Mouse (Mus musculus) large intestine, adult 2 months (tissue): Measurements from ENCODE around the gene Lrrc8c. TPM values are rescaled to one million over a fixed set of nuclear protein-coding genes. Genes with fewer than 3 reads are reported as not detected.

Source experiments
- DNase-seq: peaks from one replicate; pipeline ENCODE4 v3.0.0-alpha.2; 2012; ENCODE audit warnings: low read depth, low spot score
- WGBS: fragments of 180-500 bp; shearing (Covaris S2); methylation state at CpG from one replicate; pipeline ENCODE4 v1.1.7; 2018; 5-methylcytosine and 5-hydroxymethylcytosine counted together
- polyA plus RNA-seq: library from polyadenylated mRNA; depleted of rRNA; stranded (reverse); fragments of >200 nt; gene quantifications from 2 replicates; pipeline ENCODE4 v1.2.3, GENCODE M21; 2012

The Lrrc8c gene
- polyA plus RNA-seq, 1 experiment: 3.8 TPM

DNA sequence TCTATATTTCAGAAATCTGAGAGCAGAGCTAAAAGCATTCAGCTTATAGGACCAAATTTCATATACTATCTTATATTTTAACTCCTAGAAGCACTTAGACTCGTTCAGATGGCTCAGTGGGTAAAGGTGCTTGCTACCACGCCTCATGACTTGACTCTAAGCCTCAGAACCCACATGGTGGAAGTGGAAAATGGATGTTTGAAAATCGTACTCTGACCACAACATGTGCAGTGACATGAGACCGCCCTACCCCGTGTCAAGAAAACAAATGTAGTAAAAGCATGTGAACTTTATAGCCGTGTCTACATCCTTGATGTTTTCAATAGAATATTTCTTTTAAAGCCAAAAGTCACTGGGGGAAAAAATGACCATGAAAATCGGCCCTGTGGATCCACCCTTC lies 21.9 kb downstream of the Lrrc8c start:
- no peak for DNase-seq
- WGBS: 75% methylated on average over 7 of the region's 7 CpGs

DNA sequence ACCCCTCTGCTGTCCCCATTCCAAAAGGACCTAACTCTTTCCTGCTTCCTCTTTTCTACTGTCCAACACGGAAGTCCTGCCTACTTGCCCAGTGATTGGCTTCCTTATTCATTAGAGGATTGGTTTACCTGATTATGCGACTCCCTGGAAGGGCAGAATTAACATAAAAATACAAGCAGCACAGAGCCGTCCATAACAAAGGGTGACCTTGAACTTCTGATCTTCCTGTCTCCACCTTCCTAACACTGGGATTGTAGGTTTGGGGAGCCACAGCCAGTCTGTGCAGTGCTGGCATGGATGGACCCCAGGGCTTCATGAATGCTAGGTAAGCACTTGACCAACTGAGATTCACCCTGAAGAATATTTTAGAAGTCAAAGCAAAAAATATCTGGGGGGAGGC lies 25.9 kb downstream of the Lrrc8c start:
- DNase-seq: no peak
- 59% methylated on average over 3 of the region's 3 CpGs for WGBS

DNA sequence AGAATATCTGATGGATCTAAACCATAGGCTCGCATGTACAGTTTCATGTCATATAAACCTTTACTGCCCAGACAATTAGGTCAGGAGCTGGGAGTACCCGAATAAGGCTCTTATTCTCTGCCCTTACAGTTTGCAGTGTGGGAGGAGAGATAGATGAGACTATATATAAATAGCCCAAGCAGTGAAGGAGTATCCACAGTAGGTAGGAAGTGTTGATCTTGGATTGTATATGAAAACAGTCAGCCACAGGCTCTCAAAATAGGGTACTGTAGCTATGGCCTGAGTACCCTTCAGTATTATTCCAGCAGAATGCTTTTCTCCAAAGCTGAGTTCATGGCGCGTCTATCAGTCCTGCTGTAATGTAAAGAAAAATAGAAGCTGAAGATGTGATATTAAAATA lies 27.9 kb downstream of the Lrrc8c start:
- DNase-seq: no peak
- 81% methylated on average over 4 of the region's 4 CpGs for WGBS

DNA sequence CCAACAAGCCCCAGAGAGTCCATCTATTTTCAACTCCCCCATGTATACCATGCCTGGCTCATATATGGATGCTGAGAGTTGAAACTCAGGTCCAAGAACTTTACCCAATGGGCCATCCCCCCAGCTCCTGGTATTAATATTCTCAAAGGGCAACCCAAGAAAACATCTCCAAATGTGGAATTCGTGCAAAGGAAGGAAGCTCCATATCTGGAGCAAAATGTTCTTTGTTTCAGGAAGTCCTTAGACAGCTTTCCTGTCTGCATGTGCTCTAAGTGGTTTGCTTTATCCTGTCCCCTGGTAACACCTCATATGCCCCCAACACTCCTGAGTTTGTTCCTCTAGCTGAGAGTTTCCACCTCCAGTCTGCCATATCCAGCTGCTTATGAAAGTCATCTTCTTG lies 32.6 kb downstream of the Lrrc8c start:
- no peak for DNase-seq
- 77% methylated on average over 1 of the region's 1 CpGs for WGBS

DNA sequence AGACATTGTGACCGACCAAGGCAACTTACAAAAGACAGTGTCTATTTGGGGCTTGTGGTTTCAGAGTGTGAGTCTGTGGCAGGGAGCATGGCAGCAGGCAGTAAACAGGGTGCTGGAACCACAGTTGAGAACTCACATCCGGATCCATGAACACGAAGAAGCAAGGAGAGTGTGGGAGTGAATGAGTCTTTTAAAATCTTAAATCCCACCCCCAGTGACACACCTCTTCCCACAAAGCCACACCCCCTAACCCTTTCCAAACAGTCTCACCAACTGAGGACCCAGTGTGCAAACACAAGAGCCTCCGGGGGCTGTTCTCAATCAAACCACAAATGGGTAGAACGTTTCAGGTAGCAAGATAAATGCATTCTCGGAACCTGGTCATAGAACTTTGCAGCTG lies 37.1 kb downstream of the Lrrc8c start:
- DNase-seq: no peak
- WGBS: 75% methylated on average over 6 of the region's 6 CpGs

DNA sequence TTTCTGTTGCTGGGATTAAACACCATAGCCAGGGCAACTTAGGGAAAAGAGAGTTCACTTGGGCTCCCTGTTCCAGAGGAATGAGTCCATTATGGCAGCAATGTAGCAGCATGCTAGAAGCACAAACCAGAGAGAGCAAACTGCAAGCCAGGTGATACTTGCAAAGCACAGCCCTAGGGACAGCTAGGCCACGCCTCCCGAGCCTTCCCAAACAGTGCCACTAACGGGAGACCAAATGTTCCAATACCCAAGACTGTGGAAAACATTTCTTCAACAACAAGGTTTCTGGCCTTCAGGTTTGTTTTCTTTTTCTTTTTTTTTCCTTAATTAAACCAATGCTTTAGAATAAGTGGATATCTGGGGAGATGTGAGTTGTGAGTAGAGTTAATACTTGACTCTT lies 38.2 kb downstream of the Lrrc8c start:
- 97% methylated on average over 3 of the region's 3 CpGs for WGBS
- DNase-seq: no peak

DNA sequence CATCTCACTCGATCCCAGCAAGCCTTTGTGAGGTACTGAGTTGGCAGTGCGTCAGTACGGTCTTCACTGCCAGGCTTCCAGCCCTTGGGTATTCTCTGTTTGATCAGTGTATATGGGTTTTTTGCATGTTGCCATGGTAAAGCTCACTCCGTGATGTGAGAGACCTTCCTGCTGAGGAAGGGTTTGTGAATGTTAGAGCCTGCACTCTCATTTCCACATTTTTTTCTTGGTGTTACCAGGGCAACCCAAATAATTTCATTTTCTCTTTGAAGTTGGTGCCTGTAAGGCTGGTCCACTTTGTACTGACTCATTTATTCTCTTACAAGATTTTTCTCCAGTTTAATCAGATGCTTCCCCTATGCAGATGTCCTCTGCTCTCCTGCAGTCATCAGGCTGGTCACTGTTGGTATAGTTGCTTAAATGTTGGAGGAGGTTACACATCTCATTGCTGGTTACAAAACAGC lies 38.6 kb downstream of the Lrrc8c start:
- DNase-seq: no peak
- 72% methylated on average over 4 of the region's 4 CpGs for WGBS

DNA sequence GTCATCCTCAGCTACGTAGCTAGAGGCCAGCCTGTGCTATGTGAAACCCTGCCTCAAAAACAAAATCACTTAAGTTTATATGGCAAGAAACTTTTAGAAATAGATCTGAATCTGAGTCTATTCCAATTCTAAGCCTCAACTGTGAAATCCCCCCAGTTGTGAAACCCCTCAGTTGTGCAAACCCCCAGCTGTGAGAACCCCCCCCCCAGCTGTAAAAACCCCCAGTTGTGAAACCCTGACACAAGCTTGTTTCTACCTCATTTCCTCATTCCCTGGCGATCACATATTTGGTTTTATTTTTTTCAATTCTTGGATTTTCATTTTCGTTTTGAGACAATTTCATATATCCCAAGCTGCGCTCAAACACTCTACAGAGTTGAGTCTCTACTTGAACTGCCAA lies 39.3 kb downstream of the Lrrc8c start:
- DNase-seq: no peak
- 82% methylated on average over 4 of the region's 4 CpGs for WGBS

DNA sequence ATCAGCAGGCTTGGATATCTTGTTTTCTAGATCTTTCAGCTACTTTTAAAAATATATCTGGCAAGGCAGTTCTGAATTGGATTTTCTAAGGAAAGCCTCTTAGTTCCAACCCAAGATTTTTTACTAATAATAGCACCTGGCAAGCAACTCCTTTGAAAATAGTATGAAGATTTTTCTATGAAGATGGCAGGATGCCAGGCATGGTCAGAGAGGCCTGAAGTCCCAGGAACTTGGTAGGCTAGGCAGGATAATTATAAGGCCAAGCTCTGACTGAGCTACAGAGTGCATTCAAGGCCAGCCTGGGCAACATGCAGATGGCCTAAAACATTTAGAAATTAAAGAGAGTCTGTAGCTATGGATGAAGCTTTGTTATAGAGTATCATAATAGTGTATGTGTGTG lies 42.7 kb downstream of the Lrrc8c start:
- no peak for DNase-seq

DNA sequence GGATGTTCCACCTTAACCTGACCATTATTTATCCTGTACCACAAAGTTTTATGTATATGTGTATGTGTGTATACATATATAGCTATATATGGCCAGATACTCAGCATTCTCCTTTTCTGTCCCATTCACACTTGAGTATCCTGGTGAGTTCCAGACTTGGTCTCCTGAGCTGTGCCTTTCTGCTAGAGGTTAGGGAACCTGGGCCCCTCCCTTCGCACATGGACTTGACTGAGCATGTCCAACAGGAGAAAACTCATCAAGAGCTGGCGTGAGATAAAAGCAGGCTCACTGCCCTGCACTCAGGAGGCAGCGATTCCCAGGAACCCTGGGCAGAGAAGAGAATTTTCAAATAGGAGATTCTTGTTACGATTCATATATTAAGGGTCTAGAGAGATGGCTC lies 45.6 kb downstream of the Lrrc8c start:
- 84% methylated on average over 4 of the region's 4 CpGs for WGBS
- no peak for DNase-seq

DNA sequence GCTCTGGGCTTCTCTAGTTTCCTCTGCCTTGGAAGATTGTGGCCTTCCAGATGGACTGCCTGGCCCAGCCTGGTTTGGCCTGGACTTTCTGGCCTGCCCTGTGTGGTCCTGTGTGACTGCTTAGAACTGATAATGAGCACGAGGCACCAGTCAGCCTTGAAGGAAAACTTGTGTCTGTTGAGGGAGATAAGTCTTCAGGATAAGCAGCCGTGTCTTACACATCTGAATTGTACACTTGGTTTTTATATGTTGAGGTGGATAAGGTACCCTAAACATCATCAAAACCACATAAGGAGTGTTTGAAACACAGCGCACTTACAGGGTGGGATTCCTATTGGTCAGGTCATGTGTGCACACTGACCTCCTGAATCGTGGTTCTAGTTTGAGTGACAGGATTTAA lies 46.6 kb downstream of the Lrrc8c start:
- 82% methylated on average over 4 of the region's 4 CpGs for WGBS
- no peak for DNase-seq

DNA sequence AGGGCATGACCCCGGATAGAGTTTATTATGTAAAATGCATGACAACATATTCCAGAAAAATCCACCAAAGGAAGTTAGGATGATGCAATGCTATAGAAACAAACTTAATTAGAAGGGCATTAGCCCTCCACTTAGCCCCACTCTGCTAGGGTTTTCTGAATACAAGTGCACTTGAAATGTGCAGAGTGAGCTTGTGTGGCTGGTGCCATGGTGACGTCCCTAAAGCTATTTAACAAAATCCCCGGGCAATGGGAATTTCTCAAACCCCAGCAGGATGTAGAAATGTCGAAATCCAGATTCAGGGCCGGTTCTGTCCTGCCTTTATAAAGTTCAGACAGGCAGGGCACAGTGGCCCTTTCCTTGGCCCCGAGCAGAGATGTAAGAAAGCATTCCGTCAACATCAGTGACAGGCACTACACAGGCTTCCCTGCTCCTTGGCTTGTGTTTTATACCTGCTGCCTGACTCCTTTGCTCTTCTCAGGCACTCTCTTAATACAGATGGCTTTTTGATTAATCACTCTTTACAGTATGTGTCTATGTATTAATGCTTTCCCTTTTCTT lies 47.7 kb downstream of the Lrrc8c start:
- 82% methylated on average over 7 of the region's 7 CpGs for WGBS
- DNase-seq: no peak

DNA sequence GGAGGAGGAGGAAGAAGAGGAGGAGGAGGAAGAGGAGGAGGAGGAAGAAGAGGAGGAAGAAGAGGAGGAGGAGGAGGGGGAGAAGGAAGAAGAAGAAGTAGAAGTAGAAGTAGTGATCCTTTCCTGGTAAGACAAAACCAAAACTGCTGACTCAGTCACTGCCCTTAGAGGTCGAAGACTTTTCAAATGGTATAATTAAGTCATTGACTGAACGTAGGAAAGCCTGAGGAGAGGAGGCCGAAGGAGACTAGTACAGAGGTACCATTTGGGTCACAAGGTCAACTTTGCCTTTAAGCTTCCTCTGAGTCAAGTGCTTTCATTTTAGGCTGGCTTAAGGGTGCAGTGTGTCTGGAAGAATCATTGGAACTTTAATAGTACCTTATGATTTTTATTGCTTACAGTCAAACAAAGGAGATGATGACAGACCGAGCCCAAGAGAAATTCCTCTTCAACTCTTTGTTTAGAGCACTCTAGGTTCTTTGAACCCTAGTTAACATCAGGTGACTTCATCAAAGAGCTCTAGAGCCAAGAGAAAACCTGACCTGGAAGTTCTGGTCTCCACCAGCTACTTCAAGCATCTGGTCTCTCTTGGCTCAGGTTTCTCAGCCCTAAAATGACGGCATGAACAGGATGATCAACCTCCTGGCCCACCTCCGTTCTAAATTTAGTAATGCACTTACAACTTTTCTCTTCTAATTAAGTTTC lies 49.0 kb downstream of the Lrrc8c start:
- DNase-seq: peak; percentile 13
- 29% methylated on average over 6 of the region's 6 CpGs for WGBS

DNA sequence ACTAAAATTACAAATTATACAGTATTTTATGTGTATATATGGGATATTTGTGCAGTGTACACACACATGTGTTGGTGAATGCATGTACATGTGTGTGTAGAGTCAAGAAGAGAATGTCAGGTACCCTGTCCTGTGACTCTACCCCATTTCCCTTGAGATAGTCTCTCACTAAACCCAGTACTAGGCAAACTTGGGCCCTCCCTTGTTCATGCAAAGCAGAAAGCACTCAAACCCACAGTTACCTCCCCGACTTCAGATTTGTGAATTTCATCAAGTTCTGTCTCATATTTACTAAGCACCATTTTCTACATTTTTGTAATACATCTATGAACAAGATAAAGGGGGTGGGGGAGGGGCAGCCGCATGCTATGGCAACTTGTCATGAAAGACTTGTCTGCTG lies 50.0 kb downstream of the Lrrc8c start:
- DNase-seq: no peak
- WGBS: 94% methylated on average over 2 of the region's 2 CpGs

DNA sequence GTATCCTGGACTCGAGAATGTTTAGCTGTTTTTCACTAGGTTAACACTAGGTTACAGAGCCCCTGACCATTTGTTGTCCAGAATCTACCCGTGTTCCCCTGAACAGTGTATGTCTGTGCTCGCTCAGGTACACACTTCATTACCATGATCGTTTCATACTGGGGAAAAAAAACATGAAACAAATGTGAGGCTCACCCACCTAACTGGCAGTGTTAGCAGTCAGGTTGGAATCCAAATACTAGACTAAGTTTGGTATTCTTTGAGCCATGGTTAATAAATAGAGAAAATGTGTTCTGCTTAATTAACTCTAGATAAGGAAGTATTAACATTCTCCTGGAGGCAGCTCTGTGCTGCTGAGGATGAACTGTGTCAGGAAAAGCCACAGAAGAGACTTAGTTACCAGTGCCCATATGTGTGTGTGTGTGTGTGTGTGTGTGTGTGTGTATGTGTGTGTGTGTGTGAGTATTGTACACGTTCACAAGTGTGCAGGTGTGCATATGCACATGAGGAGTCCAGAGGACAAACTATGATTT lies 53.0 kb downstream of the Lrrc8c start:
- DNase-seq: no peak
- WGBS: 74% methylated on average over 5 of the region's 5 CpGs

DNA sequence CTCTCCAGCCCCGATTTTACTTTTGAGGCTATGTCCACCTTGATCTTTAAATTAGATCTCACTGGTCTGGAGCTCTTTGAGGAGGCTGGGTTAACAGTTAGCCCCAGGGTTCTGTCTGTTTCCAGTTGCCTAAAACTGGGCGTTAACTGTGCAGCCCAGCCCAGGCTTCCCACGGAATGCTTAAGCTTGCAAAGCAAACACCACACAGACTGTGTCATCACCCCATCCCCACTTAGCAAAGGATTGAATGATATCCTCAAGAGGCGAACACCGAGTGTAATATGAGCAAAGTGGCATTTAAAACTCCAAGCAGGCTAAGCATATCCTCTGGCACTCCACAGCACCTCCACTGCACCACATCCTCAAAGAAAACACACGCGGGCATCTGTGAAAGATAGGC lies 53.7 kb downstream of the Lrrc8c start:
- no peak for DNase-seq
- WGBS: 58% methylated on average over 7 of the region's 7 CpGs

DNA sequence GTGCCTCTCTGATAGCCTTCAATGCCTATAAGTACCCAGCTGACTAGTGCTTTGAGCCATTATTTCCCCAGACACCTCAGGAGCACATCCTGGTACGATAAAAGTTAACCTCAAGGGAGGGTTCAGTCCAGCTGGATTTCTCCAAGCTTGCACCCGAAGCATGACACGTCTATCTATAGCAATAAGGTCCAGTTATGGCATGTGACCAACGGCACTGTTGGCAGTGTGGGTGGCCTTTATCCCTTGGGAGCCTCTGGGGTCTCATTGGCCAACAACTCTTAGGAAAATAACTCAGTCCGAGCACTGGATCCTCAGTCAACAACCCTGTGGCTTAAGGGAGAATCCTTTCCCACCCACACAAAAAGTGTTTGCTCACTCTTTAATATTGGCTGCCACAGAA lies 55.6 kb downstream of the Lrrc8c start:
- DNase-seq: no peak
- 79% methylated on average over 5 of the region's 5 CpGs for WGBS

DNA sequence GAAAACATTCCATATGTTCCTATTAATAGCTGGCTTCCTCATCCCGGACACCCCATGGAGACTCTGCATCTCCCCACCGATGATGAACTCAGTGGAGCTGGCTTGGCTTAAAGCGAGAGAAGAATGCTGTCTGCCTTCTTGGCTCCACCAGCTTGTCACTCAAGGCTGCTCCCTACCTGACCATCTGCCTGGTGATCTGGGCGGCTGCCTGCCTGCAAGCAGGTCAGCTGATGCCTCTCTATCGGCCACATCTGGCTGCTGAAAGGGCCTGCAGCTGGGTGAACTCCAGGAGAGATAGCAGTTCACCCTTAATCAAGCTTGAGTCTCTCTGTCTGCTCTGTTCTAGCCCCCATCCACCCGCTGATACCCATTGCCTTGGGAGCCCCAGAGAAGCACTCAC lies 56.7 kb downstream of the Lrrc8c start:
- 77% methylated on average over 6 of the region's 6 CpGs for WGBS

DNA sequence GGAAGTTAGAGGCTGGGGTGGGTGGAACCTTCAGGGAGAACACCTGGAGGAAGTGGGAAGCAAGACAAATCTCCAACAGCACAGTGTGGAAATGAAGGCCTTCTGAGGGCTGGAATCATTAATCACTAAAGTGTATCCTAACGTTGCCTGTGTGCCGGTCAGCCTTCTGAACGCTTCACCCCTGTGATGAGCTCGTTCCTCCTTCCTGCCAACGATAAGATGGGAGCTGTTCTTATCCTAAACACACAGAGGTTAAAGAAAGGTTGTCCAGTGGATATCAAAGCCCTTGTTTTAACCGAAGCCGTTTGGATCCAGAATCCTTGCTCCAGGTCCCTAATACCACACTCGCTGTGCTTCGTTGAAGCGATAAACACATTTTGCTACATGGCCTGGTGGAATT lies 61.7 kb downstream of the Lrrc8c start:
- 68% methylated on average over 10 of the region's 10 CpGs for WGBS
- no peak for DNase-seq

More for the DNA sequence above, 56.7 kb downstream of the Lrrc8c start:
- no peak for DNase-seq

DNA sequence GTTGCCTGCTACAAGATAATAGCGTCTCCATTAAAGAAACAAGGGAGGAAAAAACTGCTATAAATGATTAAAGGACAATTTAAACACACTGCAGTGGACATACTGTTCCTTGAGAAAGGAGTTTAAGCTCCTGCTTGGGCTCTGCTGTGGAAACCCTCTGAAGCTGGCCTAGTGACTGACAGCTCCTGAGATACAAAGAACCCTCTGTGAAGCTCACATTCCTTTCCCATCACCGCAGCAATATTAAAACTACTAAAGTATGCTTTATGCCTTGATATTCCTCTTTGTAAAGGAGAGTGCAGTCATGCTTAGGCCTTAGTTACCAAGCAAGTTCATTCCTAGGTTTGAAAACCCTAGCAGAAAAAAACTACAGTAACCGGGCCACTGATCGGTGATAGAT lies 66.7 kb downstream of the Lrrc8c start:
- 69% methylated on average over 4 of the region's 4 CpGs for WGBS
- DNase-seq: no peak

DNA sequence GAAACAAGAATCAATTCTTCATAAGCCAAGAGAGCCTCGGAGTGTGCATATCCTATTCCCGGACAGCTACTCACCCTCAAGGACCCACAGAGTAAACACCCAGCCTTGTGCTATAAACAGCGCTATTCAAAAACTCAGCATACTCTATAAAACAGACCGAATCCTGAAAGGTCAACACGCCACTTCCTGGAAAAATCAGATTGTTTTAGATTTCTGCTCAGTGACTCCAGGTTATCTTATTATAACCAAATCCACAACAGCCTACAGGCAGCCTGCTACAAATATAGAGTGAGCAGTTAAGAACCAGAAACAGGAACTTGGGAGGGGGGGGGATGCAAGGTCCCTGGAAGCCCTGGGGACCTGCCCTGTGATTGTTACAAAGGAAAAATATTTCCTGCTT lies 67.5 kb downstream of the Lrrc8c start:
- peak; percentile 38 for DNase-seq
- WGBS: 10% methylated on average over 5 of the region's 5 CpGs

DNA sequence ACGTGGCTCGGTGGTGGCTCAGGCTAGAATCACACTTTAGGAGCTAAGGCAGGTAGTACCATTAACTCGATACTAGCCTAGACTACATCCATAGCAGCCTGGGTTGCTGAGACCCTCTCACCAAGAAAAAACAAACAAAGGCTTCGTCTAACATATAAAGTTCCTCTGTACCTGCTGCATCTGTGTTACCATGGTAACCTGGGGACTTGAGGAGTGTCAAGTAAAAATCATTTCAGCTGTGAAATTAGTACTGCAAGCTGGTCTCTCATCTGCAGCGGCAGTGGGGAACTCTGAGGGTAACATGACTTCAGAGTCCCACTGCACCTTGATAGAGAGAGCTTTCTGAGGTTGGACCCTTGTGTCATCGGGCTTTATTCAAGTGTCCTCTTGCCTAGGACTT lies 68.3 kb downstream of the Lrrc8c start:
- WGBS: 87% methylated on average over 6 of the region's 6 CpGs
- no peak for DNase-seq
